Mouse (Mus musculus) neural tube, embryonic 14.5 days (tissue): Measurements from ENCODE around the gene Mprip. TPM values are rescaled to one million over a fixed set of nuclear protein-coding genes. Genes with fewer than 3 reads are reported as not detected.

Source experiments
- ATAC-seq: fragments of 200-750 bp; cut with Nextera tagmentation; 2 replicates; pipeline ENCODE4 v1.8.0; 2017; ENCODE audit warnings: low read depth, mild to moderate bottlenecking, moderate TSS enrichment, moderate library complexity
- H3K27ac ChIP-seq: fragments of 300-500 bp; sonication (generic); 2 replicates; pipeline ENCODE4 v1.5.1; 2014; ENCODE audit warnings: low read depth, mild to moderate bottlenecking, control low read depth, low read length, moderate library complexity, mixed read lengths
- H3K27me3 ChIP-seq: fragments of 300-500 bp; sonication (generic); 2 replicates; pipeline ENCODE4 v1.6.1; 2014; ENCODE audit warnings: low read length; ENCODE audit not compliant: control insufficient read depth, insufficient read depth
- H3K36me3 ChIP-seq: fragments of 300-500 bp; sonication (generic); 2 replicates; pipeline ENCODE4 v1.6.1; 2014; ENCODE audit warnings: low read length, mixed read lengths; ENCODE audit not compliant: control insufficient read depth, insufficient read depth
- H3K4me1 ChIP-seq: fragments of 300-500 bp; sonication (generic); 2 replicates; pipeline ENCODE4 v1.6.1; 2014; ENCODE audit warnings: low read length; ENCODE audit not compliant: control insufficient read depth, insufficient read depth
- H3K4me2 ChIP-seq: fragments of 300-500 bp; sonication (generic); 2 replicates; pipeline ENCODE4 v1.6.1; 2014; ENCODE audit warnings: mild to moderate bottlenecking, low read depth, low read length, control low read depth
- H3K4me3 ChIP-seq: fragments of 300-500 bp; sonication (generic); 2 replicates; pipeline ENCODE4 v1.5.1; 2014; ENCODE audit warnings: low read depth, low read length, control low read depth, mixed read lengths
- H3K9ac ChIP-seq: fragments of 300-500 bp; sonication (generic); replicated peaks from 2 replicates; pipeline ENCODE4 v1.6.1; 2014; ENCODE audit warnings: low read depth, mild to moderate bottlenecking, control low read depth, low read length, mixed read lengths
- H3K9me3 ChIP-seq: fragments of 300-500 bp; sonication (generic); 2 replicates; pipeline ENCODE4 v1.6.1; 2016; ENCODE audit warnings: low read length; ENCODE audit not compliant: control insufficient read depth
- WGBS: fragments of 180-500 bp; shearing (Covaris S2); extraction: QIAGEN DNeasy Blood & Tissue Kit; methylation state at CpG from one replicate; pipeline ENCODE4 v1.1.7; 2014; 5-methylcytosine and 5-hydroxymethylcytosine counted together
- polyA plus RNA-seq: library from polyadenylated mRNA; unstranded; fragments of >200 nt; fragmentation: Nextera tagmentation; extraction: Ambion mirVana; gene quantifications from 2 replicates; pipeline ENCODE4 v1.2.1, GENCODE M21; 2014

Mprip gene
- polyA plus RNA-seq, 1 experiment from 2014 or later: 54.6 TPM

GRCm38 (mm10) chr11:59756351-59756750 is 95.2 kb downstream of the Mprip start:
- no peak for ATAC-seq
- Histone ChIP-seq H3K4me1 (no peaks in the 10 kb centered on the region), H3K27me3 (no peaks in the 10 kb centered on the region), H3K9me3 (no peaks in the 10 kb centered on the region), H3K4me3 (no peak overlapping the region), H3K9ac (no peak overlapping the region), H3K4me2 (no peak overlapping the region), H3K27ac (no peak overlapping the region), H3K36me3 (peaks cover 88% of the 10 kb centered on the region)
- 70% methylated on average over 4 of the region's 4 CpGs for WGBS

- H3K36me3 ChIP-seq: peaks cover 78% of the 10 kb centered on the region
- H3K4me2 ChIP-seq: no peak overlapping the region
- no peak overlapping the region for H3K9ac ChIP-seq
- no peak overlapping the region for H3K4me3 ChIP-seq
- WGBS: 86% methylated on average over 9 of the region's 9 CpGs
- no peaks in the 10 kb centered on the region for H3K4me1 ChIP-seq
- ATAC-seq: no peak
- H3K9me3 ChIP-seq: no peaks in the 10 kb centered on the region
- H3K27me3 ChIP-seq: no peaks in the 10 kb centered on the region
- no peak overlapping the region for H3K27ac ChIP-seq
These were observed 97.3 kb downstream of the Mprip start for GRCm38 (mm10) chr11:59758191-59758985.

DNA sequence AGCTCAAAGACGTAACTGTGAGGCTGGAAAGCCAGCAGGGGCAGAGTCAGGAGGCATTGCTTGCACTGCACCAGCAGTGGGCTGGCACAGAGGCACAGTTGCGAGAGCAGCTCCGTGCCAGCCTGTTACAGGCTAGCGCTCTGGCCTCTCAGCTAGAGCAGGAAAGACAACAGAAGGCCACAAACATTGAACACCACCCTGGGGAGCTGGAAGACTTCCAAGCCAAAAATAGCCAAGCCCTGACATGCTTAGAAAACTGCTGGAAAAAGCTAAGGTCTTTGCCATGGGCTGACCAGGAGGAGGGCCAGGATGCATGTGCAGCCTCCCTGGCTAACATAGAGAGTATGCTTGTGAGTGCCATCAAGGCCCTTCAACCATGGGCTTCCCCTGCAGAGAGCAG is 98.1 kb downstream of the Mprip start:
- WGBS: 72% methylated on average over 4 of the region's 4 CpGs
- ATAC-seq: peak; percentile 54; the same call in 1 of the 2 replicates
- peaks cover 71% of the 10 kb centered on the region for H3K36me3 ChIP-seq

DNA sequence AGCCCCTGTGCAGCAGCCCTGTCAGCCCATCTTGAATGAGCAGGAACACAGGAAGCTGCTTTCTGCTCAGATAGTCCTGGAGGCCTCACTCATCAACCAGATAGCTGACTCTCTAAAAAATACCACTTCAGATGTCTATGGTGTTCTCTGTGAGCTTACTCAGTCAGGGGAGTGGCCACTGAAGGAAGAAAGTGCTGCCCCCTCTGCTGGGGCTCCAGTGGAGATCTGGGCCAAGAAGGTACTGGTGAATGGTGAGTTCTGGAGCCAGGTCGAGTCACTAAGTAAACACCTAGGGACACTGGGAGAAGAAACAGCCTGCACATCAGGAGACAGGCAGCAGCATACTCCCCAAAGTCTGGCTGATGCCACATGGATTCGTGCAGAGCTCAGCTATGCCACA is 98.5 kb downstream of the Mprip start:
- Histone ChIP-seq H3K4me1 (no peaks in the 10 kb centered on the region), H3K4me3 (no peak overlapping the region), H3K27me3 (no peaks in the 10 kb centered on the region), H3K27ac (no peak overlapping the region), H3K36me3 (peaks cover 72% of the 10 kb centered on the region), H3K9ac (no peak overlapping the region), H3K9me3 (no peaks in the 10 kb centered on the region), H3K4me2 (no peak overlapping the region)
- ATAC-seq: no peak
- 89% methylated on average over 2 of the region's 2 CpGs for WGBS

More for the DNA sequence above, 98.1 kb downstream of the Mprip start:
- Histone ChIP-seq H3K9me3 (no peaks in the 10 kb centered on the region), H3K4me2 (no peak overlapping the region), H3K27me3 (no peaks in the 10 kb centered on the region), H3K27ac (no peak overlapping the region), H3K4me3 (no peak overlapping the region), H3K9ac (no peak overlapping the region), H3K4me1 (no peaks in the 10 kb centered on the region)

- Histone ChIP-seq H3K9me3 (no peaks in the 10 kb centered on the region), H3K4me3 (no peak overlapping the region), H3K9ac (no peak overlapping the region), H3K36me3 (peaks cover 72% of the 10 kb centered on the region), H3K27me3 (no peaks in the 10 kb centered on the region), H3K27ac (no peak overlapping the region), H3K4me1 (no peaks in the 10 kb centered on the region), H3K4me2 (no peak overlapping the region)
- 95% methylated on average over 6 of the region's 6 CpGs for WGBS
- ATAC-seq: no peak
These were observed 99.7 kb downstream of the Mprip start for GRCm38 (mm10) chr11:59760796-59761195.

DNA sequence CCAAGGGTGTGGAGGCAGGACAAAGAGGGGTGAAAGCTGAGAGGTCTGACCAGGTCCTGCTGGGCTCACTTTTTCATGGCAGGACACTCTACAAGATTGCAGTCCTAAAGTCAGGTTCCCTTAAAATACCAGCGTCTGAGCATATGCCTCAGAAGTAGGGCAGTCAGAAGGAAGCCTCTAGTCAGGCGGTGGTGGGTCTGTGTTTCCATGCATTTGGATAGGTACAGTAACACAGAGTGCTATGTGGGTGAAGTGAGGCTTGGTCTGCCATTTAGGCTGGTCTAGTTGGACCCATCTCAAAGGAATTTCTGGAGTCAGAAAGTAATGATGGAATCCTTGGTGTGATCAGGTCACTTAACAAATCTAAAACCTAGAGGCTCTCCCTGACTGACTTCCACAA is 108.2 kb downstream of the Mprip start:
- no peak overlapping the region for H3K4me3 ChIP-seq
- no peaks in the 10 kb centered on the region for H3K9me3 ChIP-seq
- WGBS: 93% methylated on average over 2 of the region's 2 CpGs
- no peak for ATAC-seq
- no peak overlapping the region for H3K27ac ChIP-seq
- H3K4me2 ChIP-seq: no peak overlapping the region
- H3K36me3 ChIP-seq: peaks cover 81% of the 10 kb centered on the region
- no peaks in the 10 kb centered on the region for H3K27me3 ChIP-seq
- H3K4me1 ChIP-seq: no peaks in the 10 kb centered on the region
- no peak overlapping the region for H3K9ac ChIP-seq

- Histone ChIP-seq H3K9ac (no peak overlapping the region), H3K4me2 (no peak overlapping the region), H3K4me1 (no peaks in the 10 kb centered on the region), H3K27ac (no peak overlapping the region), H3K4me3 (no peak overlapping the region), H3K36me3 (peaks cover 81% of the 10 kb centered on the region), H3K27me3 (no peaks in the 10 kb centered on the region), H3K9me3 (no peaks in the 10 kb centered on the region)
- 87% methylated on average over 6 of the region's 6 CpGs for WGBS
- no peak for ATAC-seq
These were observed 108.6 kb downstream of the Mprip start for GRCm38 (mm10) chr11:59769738-59770137.

DNA sequence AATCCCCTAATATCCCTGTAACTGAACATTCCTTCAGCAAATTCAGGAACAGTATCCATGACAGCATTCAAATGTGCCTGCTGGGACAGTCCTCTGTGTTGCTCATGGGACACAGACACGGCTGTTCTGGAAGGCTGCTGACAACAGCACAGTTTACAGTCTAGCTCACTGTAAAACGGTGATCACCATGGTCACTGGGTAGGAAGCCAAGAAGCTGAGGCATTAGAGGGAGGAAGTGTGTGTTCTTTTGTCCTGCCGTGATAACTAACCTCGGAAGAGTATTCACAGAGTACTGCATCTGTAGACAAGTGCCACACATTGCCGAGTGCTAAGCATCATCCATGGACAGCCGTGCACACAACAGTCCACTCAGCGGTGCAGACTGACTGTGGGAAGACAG is 109.6 kb downstream of the Mprip start:
- H3K4me1 ChIP-seq: no peaks in the 10 kb centered on the region
- no peak overlapping the region for H3K27ac ChIP-seq
- 68% methylated on average over 7 of the region's 7 CpGs for WGBS
- no peaks in the 10 kb centered on the region for H3K9me3 ChIP-seq
- no peaks in the 10 kb centered on the region for H3K27me3 ChIP-seq
- H3K4me2 ChIP-seq: no peak overlapping the region
- peaks cover 81% of the 10 kb centered on the region for H3K36me3 ChIP-seq
- peak; percentile 69; the same call in 1 of the 2 replicates for ATAC-seq
- H3K9ac ChIP-seq: no peak overlapping the region
- H3K4me3 ChIP-seq: no peak overlapping the region

- no peak overlapping the region for H3K4me2 ChIP-seq
- H3K9me3 ChIP-seq: no peaks in the 10 kb centered on the region
- WGBS: 96% methylated on average over 2 of the region's 2 CpGs
- peaks cover 73% of the 10 kb centered on the region for H3K36me3 ChIP-seq
- H3K4me3 ChIP-seq: no peak overlapping the region
- H3K27ac ChIP-seq: no peak overlapping the region
- no peaks in the 10 kb centered on the region for H3K4me1 ChIP-seq
- H3K27me3 ChIP-seq: no peaks in the 10 kb centered on the region
- no peak overlapping the region for H3K9ac ChIP-seq
- no peak for ATAC-seq
These were observed 111.2 kb downstream of the Mprip start for GRCm38 (mm10) chr11:59772291-59772690.
